Mouse (Mus musculus): ENCODE results near the gene Gemin2. TPM values are rescaled to one million over a fixed set of nuclear protein-coding genes. Genes with fewer than 3 reads are reported as not detected.

Gene Gemin2
- total and polyA plus RNA-seq, 2 experiments = 3.7 to 15.9 TPM

DNA sequence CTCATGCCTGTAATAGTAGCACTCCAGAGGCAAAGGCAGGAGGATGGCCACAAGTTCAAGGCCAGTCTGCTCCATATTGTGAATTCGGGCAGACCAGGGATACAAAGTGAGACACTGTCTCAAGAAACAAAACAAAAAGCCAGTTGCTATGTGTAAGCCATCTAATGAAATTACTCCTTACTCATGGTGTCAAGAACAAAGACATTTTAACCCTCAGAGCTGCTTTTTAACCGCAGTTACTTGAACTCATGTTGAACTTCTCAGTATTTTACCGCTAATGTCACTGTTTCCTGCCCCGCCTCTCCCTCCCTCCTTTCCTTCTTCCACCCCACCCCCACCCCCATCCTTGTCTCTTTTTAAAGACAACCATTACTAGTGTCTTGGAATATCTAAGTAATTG is 8.1 kb downstream of the Gemin2 start:
- Histone ChIP-seq H3K27me3 (ENCODE audit: control insufficient read depth, insufficient read depth, low read length) (no peaks in the 10 kb centered on the region), H3K4me1 (ENCODE audit: control insufficient read depth, insufficient read depth, low read length) (peaks cover 3% of the 10 kb centered on the region; the same call in 1 of the 2 replicates), H3K27ac (replicated peaks; ENCODE audit: insufficient read depth, low read depth, low read length) (no peak overlapping the region), H3K36me3 (ENCODE audit: control insufficient read depth, insufficient read depth, low read length) (peaks cover 43% of the 10 kb centered on the region), H3K4me3 (ENCODE audit: insufficient read depth, low read depth, low read length) (no peak overlapping the region), H3K9ac (ENCODE audit: low read depth, low read length) (no peak overlapping the region), H3K79me2 (ENCODE audit: control insufficient read depth, insufficient read depth, low read length) (no peaks in the 10 kb centered on the region; the same call in 1 of the 2 replicates)
- no peak for DNase-seq (ENCODE audit: extremely low read depth, low read depth, low spot score)
- TF ChIP-seq POLR2A (IDR thresholded peaks at IDR 0.05; ENCODE audit: extremely low read depth, insufficient read depth, low read length) (no peak), CTCF (IDR thresholded peaks at IDR 0.05; ENCODE audit: low read depth, low read length) (no peak)
- WGBS = 84% methylated on average over 4 of the region's 4 CpGs

- no peak overlapping the region for H3K9ac ChIP-seq (ENCODE audit: low read depth, low read length)
- peak; percentile 86 for TF ChIP-seq CTCF (IDR thresholded peaks at IDR 0.05; ENCODE audit: low read depth, low read length)
- TF ChIP-seq POLR2A (IDR thresholded peaks at IDR 0.05; ENCODE audit: extremely low read depth, insufficient read depth, low read length) = no peak
- H3K79me2 ChIP-seq (ENCODE audit: control insufficient read depth, insufficient read depth, low read length) = no peaks in the 10 kb centered on the region
- DNase-seq (ENCODE audit: extremely low read depth, low read depth, low spot score) = peak; percentile 60
- H3K36me3 ChIP-seq (ENCODE audit: control insufficient read depth, insufficient read depth, low read length) = peaks cover 9% of the 10 kb centered on the region
- no peak overlapping the region for H3K27ac ChIP-seq (replicated peaks; ENCODE audit: insufficient read depth, low read depth, low read length)
- WGBS = 41% methylated on average over 5 of the region's 5 CpGs
- H3K4me1 ChIP-seq (ENCODE audit: control insufficient read depth, insufficient read depth, low read length) = no peaks in the 10 kb centered on the region
- H3K27me3 ChIP-seq (ENCODE audit: control insufficient read depth, insufficient read depth, low read length) = no peaks in the 10 kb centered on the region
- H3K4me3 ChIP-seq (ENCODE audit: insufficient read depth, low read depth, low read length) = no peak overlapping the region
Observed at GRCm38 (mm10) chr12:59032101-59032500, 18.9 kb downstream of the Gemin2 start.

GRCm38 (mm10) chr12:59039162-59039970 is 26.2 kb downstream of the Gemin2 start:
- Histone ChIP-seq H3K4me3 (ENCODE audit: insufficient read depth, low read depth, low read length) (no peak overlapping the region), H3K4me1 (ENCODE audit: control insufficient read depth, insufficient read depth, low read length) (no peaks in the 10 kb centered on the region; the same call in 1 of the 2 replicates), H3K27ac (replicated peaks; ENCODE audit: insufficient read depth, low read depth, low read length) (no peak overlapping the region), H3K9ac (ENCODE audit: low read depth, low read length) (no peak overlapping the region), H3K79me2 (ENCODE audit: control insufficient read depth, insufficient read depth, low read length) (no peaks in the 10 kb centered on the region), H3K36me3 (ENCODE audit: control insufficient read depth, insufficient read depth, low read length) (peaks cover 13% of the 10 kb centered on the region), H3K27me3 (ENCODE audit: control insufficient read depth, insufficient read depth, low read length) (no peaks in the 10 kb centered on the region)
- no peak for DNase-seq (ENCODE audit: extremely low read depth, low read depth, low spot score)
- WGBS = 76% methylated on average over 10 of the region's 10 CpGs
- TF ChIP-seq POLR2A (IDR thresholded peaks at IDR 0.05; ENCODE audit: extremely low read depth, insufficient read depth, low read length) (no peak), CTCF (IDR thresholded peaks at IDR 0.05; ENCODE audit: low read depth, low read length) (no peak)

DNA sequence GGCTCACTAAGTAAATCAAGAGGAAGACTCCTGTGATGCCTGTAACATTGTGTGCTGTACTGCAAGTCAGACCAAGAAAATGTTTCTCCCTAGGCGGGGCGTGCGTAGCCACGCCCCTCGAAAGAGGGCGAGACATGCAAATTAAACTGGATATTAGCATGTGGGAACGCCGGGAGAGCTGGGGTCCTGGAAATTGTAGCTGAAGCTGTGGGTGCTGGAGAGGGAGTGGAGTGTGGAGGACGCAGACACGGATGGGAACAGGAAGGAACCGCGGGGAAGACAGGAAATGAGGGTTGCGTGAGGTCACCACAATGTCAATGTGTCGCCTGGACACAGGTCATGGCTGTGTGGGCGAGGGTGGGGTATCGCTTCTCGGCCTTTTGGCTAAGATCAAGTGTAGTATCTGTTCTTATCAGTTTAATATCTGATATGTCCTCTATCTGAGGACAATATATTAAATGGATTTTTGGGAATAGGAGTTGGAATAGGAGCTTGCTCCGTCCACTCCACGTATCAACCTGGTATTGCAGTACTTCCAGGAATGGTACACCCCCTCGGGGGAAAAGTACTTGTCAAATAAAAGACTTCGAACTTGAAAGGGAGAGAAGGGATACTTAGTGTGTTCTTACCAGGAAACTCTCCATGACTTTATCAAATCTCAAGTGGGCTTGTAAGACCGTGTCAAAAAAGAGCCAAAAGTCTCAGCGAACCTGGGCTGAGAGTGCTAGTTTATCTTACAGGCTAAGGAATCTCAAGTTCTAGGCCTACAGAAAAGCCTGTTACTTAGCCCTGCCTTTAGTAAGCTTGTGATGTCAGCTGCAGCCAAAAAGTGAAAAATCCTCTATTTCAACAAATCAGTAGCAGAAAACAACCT is 27.0 kb downstream of the Gemin2 start:
- DNase-seq (ENCODE audit: extremely low read depth, low read depth, low spot score) = peak; percentile 86
- Histone ChIP-seq H3K27ac (replicated peaks; ENCODE audit: insufficient read depth, low read depth, low read length) (peak overlapping the region; percentile 77), H3K36me3 (ENCODE audit: control insufficient read depth, insufficient read depth, low read length) (peaks cover 16% of the 10 kb centered on the region), H3K27me3 (ENCODE audit: control insufficient read depth, insufficient read depth, low read length) (no peaks in the 10 kb centered on the region), H3K4me3 (ENCODE audit: insufficient read depth, low read depth, low read length) (peak overlapping the region; percentile 16; the same call in 1 of the 2 replicates), H3K79me2 (ENCODE audit: control insufficient read depth, insufficient read depth, low read length) (no peaks in the 10 kb centered on the region), H3K4me1 (ENCODE audit: control insufficient read depth, insufficient read depth, low read length) (no peaks in the 10 kb centered on the region; the same call in 1 of the 2 replicates), H3K9ac (ENCODE audit: low read depth, low read length) (peak overlapping the region; percentile 71)
- 6% methylated on average over 23 of the region's 23 CpGs for WGBS
- TF ChIP-seq CTCF (IDR thresholded peaks at IDR 0.05; ENCODE audit: low read depth, low read length) (no peak), POLR2A (IDR thresholded peaks at IDR 0.05; ENCODE audit: extremely low read depth, insufficient read depth, low read length) (peak; percentile 60; the same call in 1 of the 2 replicates)

DNA sequence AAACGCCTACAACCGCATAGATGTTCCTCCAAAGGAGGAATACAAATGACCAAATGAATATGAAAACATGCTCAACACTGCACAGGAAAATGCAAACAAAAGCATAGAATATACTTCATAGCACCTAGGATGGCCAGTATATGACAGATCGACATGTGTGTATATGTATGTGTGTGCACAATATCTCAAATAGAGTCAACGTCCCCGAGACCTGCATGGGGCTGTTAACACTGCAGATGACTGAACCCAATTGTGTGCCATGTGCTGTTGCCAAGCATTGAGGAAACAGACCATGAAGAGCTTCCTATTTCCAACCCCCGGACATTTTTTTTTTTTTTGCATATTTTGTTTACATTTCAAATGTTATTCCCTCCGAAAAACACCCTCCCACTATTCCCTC is 27.7 kb downstream of the Gemin2 start:
- Histone ChIP-seq H3K9ac (ENCODE audit: low read depth, low read length) (no peak overlapping the region), H3K27me3 (ENCODE audit: control insufficient read depth, insufficient read depth, low read length) (no peaks in the 10 kb centered on the region), H3K4me1 (ENCODE audit: control insufficient read depth, insufficient read depth, low read length) (no peaks in the 10 kb centered on the region; the same call in 1 of the 2 replicates), H3K79me2 (ENCODE audit: control insufficient read depth, insufficient read depth, low read length) (no peaks in the 10 kb centered on the region), H3K4me3 (ENCODE audit: insufficient read depth, low read depth, low read length) (no peak overlapping the region), H3K27ac (replicated peaks; ENCODE audit: insufficient read depth, low read depth, low read length) (no peak overlapping the region), H3K36me3 (ENCODE audit: control insufficient read depth, insufficient read depth, low read length) (peaks cover 16% of the 10 kb centered on the region)
- WGBS = 29% methylated on average over 7 of the region's 7 CpGs
- DNase-seq (ENCODE audit: extremely low read depth, low read depth, low spot score) = no peak
- no peak for TF ChIP-seq POLR2A (IDR thresholded peaks at IDR 0.05; ENCODE audit: extremely low read depth, insufficient read depth, low read length)
- TF ChIP-seq CTCF (IDR thresholded peaks at IDR 0.05; ENCODE audit: low read depth, low read length) = no peak
